Mouse (Mus musculus): ENCODE data around the gene Myo3b.

Myo3b gene

DNA sequence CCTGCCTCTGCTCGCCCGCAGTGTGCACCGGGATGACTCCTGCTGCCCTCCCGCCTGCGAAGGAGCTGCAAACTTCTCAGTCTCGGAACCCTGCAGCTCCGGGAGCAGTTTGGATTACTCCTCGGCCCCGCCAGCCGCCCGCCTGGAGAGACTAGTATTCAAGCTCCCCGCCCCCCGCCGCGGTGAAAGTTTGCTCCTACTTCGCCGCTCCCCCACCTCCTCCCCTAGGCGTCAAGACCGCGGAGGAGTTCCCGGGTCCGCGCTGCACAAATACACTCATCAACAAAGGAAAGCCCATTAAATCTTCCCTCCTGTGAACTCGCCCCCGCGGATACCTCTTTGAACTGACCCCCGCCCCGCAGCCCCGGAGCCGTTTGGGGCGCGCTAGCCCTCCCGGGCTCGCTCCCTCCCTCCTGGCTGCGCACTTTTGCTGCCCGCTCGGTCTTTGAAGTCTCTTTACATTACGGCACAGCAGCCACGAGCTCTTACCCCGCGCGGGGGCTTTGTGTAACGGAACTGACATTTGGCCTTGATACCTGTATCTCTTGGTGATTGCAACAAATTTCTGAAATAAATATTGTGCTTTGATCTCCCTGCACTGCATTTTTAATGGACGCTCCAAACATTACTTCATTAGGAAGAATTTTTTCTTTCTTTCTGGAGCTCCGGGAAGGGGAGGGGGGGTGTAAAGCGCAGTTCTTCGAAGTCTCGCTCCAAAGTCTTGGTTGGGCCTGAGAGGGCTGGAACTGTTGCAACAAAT, 433.1 kb downstream of the Myo3b start:
- no peak for DNase-seq (ENCODE audit: low read depth)

Measured in NIH3T3 (cell line).